Mouse (Mus musculus) olfactory bulb, adult 2 months (tissue): ENCODE measurements around the gene Usp31. TPM values are rescaled to one million over a fixed set of nuclear protein-coding genes. Genes with fewer than 3 reads are reported as not detected.

Experiments
- H3K27ac ChIP-seq: fragments of 200-500 bp; 2 replicates; pipeline ENCODE4 v1.5.1; 2012; ENCODE audit warnings: low read depth, low read length; ENCODE audit not compliant: insufficient read depth
- H3K4me1 ChIP-seq: fragments of 200-500 bp; 2 replicates; pipeline ENCODE4 v1.6.1; 2012; ENCODE audit warnings: low read length; ENCODE audit not compliant: control insufficient read depth, insufficient read depth
- H3K4me3 ChIP-seq: fragments of 200-500 bp; 2 replicates; pipeline ENCODE4 v1.5.1; 2012; ENCODE audit warnings: mild to moderate bottlenecking, low read depth, low read length, moderate library complexity; ENCODE audit not compliant: insufficient read depth
- CTCF ChIP-seq: fragments of 200-500 bp; IDR thresholded peaks from 2 replicates; pipeline ENCODE4 v1.5.1; 2012; ENCODE audit warnings: low read depth, mild to moderate bottlenecking, low read length, moderate library complexity; ENCODE audit not compliant: insufficient read depth
- POLR2A ChIP-seq: fragments of 200-500 bp; IDR thresholded peaks from 2 replicates; pipeline ENCODE4 v1.6.1; 2012; ENCODE audit warnings: mild to moderate bottlenecking, low read depth, low read length, moderate library complexity; ENCODE audit not compliant: insufficient read depth
- WGBS: fragments of 180-500 bp; shearing (Covaris S2); methylation state at CpG from one replicate; pipeline ENCODE4 v1.1.7; 2018; 5-methylcytosine and 5-hydroxymethylcytosine counted together
- polyA plus RNA-seq: library from polyadenylated mRNA; stranded (reverse); fragments of >200 nt; gene quantifications from 2 replicates; pipeline ENCODE4 v1.2.4, GENCODE M21; 2012; ENCODE audit warnings: low replicate concordance; ENCODE audit not compliant: missing spikeins, insufficient read depth, insufficient read length

The Usp31 gene
- polyA plus RNA-seq, 1 experiment, result not detected

GRCm38 (mm10) chr7:121705051-121705450 is 2.0 kb downstream of the Usp31 start:
- H3K27ac ChIP-seq, result no peak overlapping the region
- H3K4me1 ChIP-seq, result peaks cover 4% of the 10 kb centered on the region; the same call in 1 of the 2 replicates
- H3K4me3 ChIP-seq, result no peak overlapping the region
- 73% methylated on average over 2 of the region's 2 CpGs for WGBS
- no peak for TF ChIP-seq POLR2A
- no peak for TF ChIP-seq CTCF

GRCm38 (mm10) chr7:121701983-121702382 is 5.1 kb downstream of the Usp31 start:
- 74% methylated on average over 6 of the region's 6 CpGs for WGBS
- H3K4me1 ChIP-seq, result peaks cover 4% of the 10 kb centered on the region; the same call in 1 of the 2 replicates
- no peak overlapping the region for H3K27ac ChIP-seq
- TF ChIP-seq CTCF (no peak), POLR2A (no peak)
- H3K4me3 ChIP-seq, result no peak overlapping the region

- H3K4me3 ChIP-seq, result no peak overlapping the region
- 89% methylated on average over 3 of the region's 3 CpGs for WGBS
- peaks cover 4% of the 10 kb centered on the region; the same call in 1 of the 2 replicates for H3K4me1 ChIP-seq
- no peak for TF ChIP-seq POLR2A
- no peak for TF ChIP-seq CTCF
- no peak overlapping the region for H3K27ac ChIP-seq
Measured at GRCm38 (mm10) chr7:121700480-121700879, 6.6 kb downstream of the Usp31 start.

GRCm38 (mm10) chr7:121699218-121699617 is 7.8 kb downstream of the Usp31 start:
- TF ChIP-seq CTCF (no peak), POLR2A (no peak)
- Histone ChIP-seq H3K27ac (no peak overlapping the region), H3K4me3 (no peak overlapping the region), H3K4me1 (peaks cover 4% of the 10 kb centered on the region; the same call in 1 of the 2 replicates)

DNA sequence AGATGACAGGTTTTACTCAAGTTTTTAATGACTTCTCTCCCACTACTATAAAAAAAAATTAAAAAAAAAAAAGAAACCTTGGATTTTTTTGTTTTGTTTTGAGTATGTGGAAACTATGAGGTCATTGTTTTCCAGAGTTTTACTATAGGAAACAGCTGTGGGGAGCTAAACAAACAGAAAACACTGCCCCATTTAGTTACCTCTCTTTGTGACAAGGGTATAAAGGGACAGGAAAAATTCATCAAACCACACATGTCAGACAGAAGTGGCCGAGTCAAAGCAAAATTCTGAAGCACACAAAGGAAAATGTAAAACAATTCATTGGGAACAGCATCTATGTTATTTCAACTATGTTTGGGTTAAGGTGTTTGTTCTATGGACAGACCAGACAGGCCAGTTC is 9.5 kb downstream of the Usp31 start:
- Histone ChIP-seq H3K4me3 (no peak overlapping the region), H3K4me1 (peaks cover 2% of the 10 kb centered on the region; the same call in 1 of the 2 replicates), H3K27ac (no peak overlapping the region)
- no peak for TF ChIP-seq POLR2A
- no peak for TF ChIP-seq CTCF
- 53% methylated on average over 1 of the region's 1 CpGs for WGBS

DNA sequence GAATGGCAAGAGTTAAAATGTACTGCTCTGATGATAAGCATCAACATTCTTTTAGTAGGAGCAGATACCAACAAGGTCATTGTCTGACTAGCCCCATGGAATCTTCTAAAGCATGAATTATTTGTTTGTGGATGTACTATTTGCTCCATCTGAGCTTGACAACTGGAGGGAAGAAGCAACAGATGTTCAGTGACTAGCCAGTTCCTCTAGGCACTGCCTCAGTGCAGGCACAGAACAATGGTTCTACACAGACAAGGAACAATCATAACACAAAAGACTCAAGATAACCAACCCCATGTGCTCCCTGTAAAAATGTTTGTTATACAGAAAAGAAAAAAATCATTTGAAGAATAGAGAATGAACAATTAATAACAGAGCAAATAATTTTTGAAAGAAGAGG is 9.9 kb downstream of the Usp31 start:
- H3K4me3 ChIP-seq, result no peak overlapping the region

DNA sequence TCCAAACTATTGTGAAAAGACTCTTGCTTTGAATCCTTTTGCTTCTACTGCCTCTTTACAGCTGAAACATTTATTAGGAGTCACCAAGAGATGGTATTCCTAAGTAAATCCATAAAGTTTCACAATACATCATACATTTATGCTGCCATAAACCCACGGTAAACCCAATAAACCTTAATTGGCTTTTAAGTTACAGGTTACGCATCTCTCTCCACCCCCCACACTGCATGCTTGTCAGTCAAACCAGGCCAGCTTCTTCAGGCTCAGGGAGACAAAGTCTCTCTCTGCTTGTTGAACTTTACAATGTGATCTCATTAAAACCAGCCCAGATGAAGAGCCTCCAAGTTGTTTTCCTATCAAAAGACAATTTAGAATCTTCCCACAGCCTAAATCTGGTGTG is 15.2 kb downstream of the Usp31 start:
- Histone ChIP-seq H3K27ac (no peak overlapping the region), H3K4me3 (no peak overlapping the region)
- 79% methylated on average over 2 of the region's 2 CpGs for WGBS

More for the DNA sequence above, 9.9 kb downstream of the Usp31 start:
- Histone ChIP-seq H3K4me1 (peaks cover 2% of the 10 kb centered on the region; the same call in 1 of the 2 replicates), H3K27ac (no peak overlapping the region)
- TF ChIP-seq CTCF, result no peak
- TF ChIP-seq POLR2A, result no peak

GRCm38 (mm10) chr7:121689338-121689737 is 17.7 kb downstream of the Usp31 start:
- Histone ChIP-seq H3K27ac (no peak overlapping the region), H3K4me3 (no peak overlapping the region), H3K4me1 (no peaks in the 10 kb centered on the region)
- TF ChIP-seq POLR2A (no peak), CTCF (no peak)

More for the DNA sequence above, 15.2 kb downstream of the Usp31 start:
- no peak for TF ChIP-seq POLR2A
- TF ChIP-seq CTCF, result no peak
- no peaks in the 10 kb centered on the region for H3K4me1 ChIP-seq

DNA sequence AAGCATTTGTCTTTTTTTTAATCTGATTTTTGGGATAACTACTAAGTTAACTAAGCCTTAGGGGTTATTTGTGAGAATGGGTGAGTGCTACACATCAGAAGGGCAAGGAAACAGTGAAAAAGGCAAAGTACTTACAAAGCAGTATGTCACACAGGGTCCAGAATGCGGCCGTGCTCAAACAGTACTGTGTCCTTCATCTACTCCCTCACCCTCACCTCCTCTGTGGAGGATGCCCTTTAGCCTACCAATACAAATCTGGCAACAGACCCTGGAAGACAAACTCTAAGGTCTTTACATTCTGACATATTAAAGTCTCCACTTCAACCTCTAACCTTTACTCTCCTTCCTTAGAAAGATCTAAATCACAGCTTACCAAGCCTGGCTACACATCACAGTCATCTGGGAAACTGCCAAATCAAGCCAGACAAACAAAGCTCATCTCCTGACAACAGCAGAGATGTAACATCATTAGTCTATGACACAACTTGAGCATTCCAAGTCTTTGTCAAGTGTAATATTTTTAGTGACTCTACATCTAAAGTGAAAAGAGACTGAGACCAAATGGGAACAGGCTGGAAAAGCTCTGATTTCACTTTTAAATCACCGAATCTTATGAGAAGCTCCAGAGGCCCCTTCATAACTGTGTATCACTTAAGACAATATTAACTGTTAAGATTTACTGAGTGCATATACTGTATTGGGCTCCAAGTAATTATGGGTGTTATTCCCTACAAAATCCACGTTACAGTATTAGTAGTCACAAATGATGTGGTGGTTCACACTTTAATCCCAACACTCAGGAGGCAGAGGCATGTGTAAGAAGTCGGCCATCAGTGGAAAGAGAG is 21.7 kb downstream of the Usp31 start:
- H3K4me1 ChIP-seq, result no peaks in the 10 kb centered on the region
- TF ChIP-seq POLR2A (no peak), CTCF (no peak)
- 89% methylated on average over 5 of the region's 5 CpGs for WGBS

More for the DNA sequence above, 21.7 kb downstream of the Usp31 start:
- Histone ChIP-seq H3K4me3 (no peak overlapping the region), H3K27ac (no peak overlapping the region)
